Mouse (Mus musculus): ENCODE data around the gene Gad1.

- no peak for TF ChIP-seq CTCF (IDR thresholded peaks at IDR 0.05; ENCODE audit: low read depth)
- TF ChIP-seq EP300 (IDR thresholded peaks at IDR 0.05; ENCODE audit: low read depth): no peak
Observed at GRCm38 (mm10) chr2:70616617-70617016, 63.7 kb downstream of the Gad1 start.

Data from liver, embryonic 14.5 days (tissue).